Mouse (Mus musculus): ENCODE measurements around the gene Atl1. TPM values are rescaled to one million over a fixed set of nuclear protein-coding genes. Genes with fewer than 3 reads are reported as not detected.

Atl1 gene
- polyA plus RNA-seq, 1 experiment from 2014 or later: 124 TPM

DNA sequence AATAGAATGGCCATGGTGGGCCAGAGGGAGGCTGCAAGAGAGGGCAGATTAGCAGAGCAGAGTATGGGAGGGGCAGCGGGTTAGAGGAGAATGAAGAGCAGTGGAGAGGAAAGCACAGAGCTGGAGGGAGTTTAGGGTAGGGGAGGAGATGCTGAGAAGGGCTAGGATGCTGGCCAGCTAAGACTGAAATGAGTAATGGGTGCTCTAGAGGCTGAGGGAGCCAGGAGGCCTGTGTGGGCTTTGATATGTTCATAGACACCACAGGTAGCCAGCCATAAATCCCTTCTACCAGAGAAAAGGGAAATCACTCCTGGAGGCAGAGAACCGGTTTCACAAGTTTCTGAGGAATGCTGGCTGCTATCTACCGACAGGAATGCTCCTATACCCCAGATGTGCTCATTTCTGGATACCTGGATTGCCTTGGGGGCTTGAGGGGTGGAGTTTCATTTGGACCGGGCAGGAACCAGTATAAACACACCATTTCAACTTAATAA, 13.2 kb upstream of the Atl1 start:
- Histone ChIP-seq H3K27ac (ENCODE audit: low read length) (no peak overlapping the region), H3K4me2 (ENCODE audit: low read length) (no peak overlapping the region), H3K4me1 (replicated peaks; ENCODE audit: control insufficient read depth, insufficient read depth, low read length) (peaks cover 9% of the 10 kb centered on the region; the same call in 1 of the 2 replicates), H3K36me3 (ENCODE audit: control insufficient read depth, insufficient read depth) (no peaks in the 10 kb centered on the region), H3K9ac (replicated peaks; ENCODE audit: low read depth, low read length) (no peak overlapping the region), H3K4me3 (replicated peaks; ENCODE audit: low read length) (no peak overlapping the region), H3K9me3 (ENCODE audit: control insufficient read depth, low read length) (no peaks in the 10 kb centered on the region), H3K27me3 (replicated peaks; ENCODE audit: control insufficient read depth, insufficient read depth, low read length) (no peaks in the 10 kb centered on the region)
- 0 out of 2 replicates have a peak, but pooled peaks have one; percentile 43 for ATAC-seq
- 10% methylated on average over 4 of the region's 4 CpGs for WGBS

- 13% methylated on average over 6 of the region's 6 CpGs for WGBS
- H3K4me3 ChIP-seq (replicated peaks; ENCODE audit: low read length): no peak overlapping the region
- H3K27me3 ChIP-seq (replicated peaks; ENCODE audit: control insufficient read depth, insufficient read depth, low read length): no peaks in the 10 kb centered on the region
- H3K9ac ChIP-seq (replicated peaks; ENCODE audit: low read depth, low read length): no peak overlapping the region
- no peak overlapping the region for H3K4me2 ChIP-seq (ENCODE audit: low read length)
- H3K27ac ChIP-seq (ENCODE audit: low read length): no peak overlapping the region
- no peak for ATAC-seq
- H3K4me1 ChIP-seq (replicated peaks; ENCODE audit: control insufficient read depth, insufficient read depth, low read length): peaks cover 9% of the 10 kb centered on the region; the same call in 1 of the 2 replicates
- no peaks in the 10 kb centered on the region for H3K36me3 ChIP-seq (ENCODE audit: control insufficient read depth, insufficient read depth)
- H3K9me3 ChIP-seq (ENCODE audit: control insufficient read depth, low read length): no peaks in the 10 kb centered on the region
Measured at GRCm38 (mm10) chr12:69879739-69880138, 12.7 kb upstream of the Atl1 start.

DNA sequence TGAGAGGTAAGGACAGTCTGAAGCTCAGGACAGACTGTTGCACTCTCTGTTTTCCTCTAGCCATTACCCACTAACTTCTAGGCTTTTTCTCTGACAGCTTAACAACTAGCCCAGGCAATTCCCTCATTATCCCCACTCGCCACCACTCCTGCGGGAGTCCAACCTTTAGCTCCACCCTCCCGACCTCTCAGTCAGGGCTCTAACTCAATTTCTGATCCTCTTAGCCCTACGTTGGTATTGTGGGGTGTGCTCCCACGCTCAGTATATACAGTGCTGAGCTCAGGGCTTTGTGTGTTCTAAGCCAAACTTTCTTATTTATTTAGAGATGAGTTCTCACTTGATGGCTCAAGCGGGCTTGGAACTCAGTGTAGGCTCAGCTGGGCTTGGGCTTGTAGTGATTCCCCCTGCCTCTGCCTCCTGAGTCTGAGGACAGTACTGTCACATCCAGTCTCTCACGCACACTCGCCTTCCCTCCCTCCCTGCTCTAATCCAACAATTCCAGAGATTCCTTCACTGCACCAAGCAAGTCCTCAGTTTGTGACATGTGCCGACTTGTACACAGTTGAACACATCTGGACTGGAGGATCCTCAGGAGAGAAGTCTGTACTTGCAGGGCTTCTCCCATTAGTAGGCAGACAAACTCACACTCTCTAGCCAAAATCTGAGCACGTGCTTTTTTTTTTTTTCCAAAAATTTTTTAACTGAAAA, 11.1 kb upstream of the Atl1 start:
- Histone ChIP-seq H3K27me3 (replicated peaks; ENCODE audit: control insufficient read depth, insufficient read depth, low read length) (no peaks in the 10 kb centered on the region), H3K9ac (replicated peaks; ENCODE audit: low read depth, low read length) (no peak overlapping the region), H3K27ac (ENCODE audit: low read length) (no peak overlapping the region), H3K9me3 (ENCODE audit: control insufficient read depth, low read length) (no peaks in the 10 kb centered on the region), H3K4me2 (ENCODE audit: low read length) (no peak overlapping the region), H3K4me1 (replicated peaks; ENCODE audit: control insufficient read depth, insufficient read depth, low read length) (peaks cover 9% of the 10 kb centered on the region; the same call in 1 of the 2 replicates), H3K36me3 (ENCODE audit: control insufficient read depth, insufficient read depth) (no peaks in the 10 kb centered on the region), H3K4me3 (replicated peaks; ENCODE audit: low read length) (no peak overlapping the region)
- ATAC-seq: no peak
- 29% methylated on average over 10 of the region's 10 CpGs for WGBS

GRCm38 (mm10) chr12:69884053-69884452, 8.4 kb upstream of the Atl1 start:
- Histone ChIP-seq H3K27ac (ENCODE audit: low read length) (no peak overlapping the region), H3K9ac (replicated peaks; ENCODE audit: low read depth, low read length) (no peak overlapping the region), H3K4me3 (replicated peaks; ENCODE audit: low read length) (no peak overlapping the region), H3K9me3 (ENCODE audit: control insufficient read depth, low read length) (no peaks in the 10 kb centered on the region), H3K36me3 (ENCODE audit: control insufficient read depth, insufficient read depth) (no peaks in the 10 kb centered on the region), H3K27me3 (replicated peaks; ENCODE audit: control insufficient read depth, insufficient read depth, low read length) (no peaks in the 10 kb centered on the region), H3K4me2 (ENCODE audit: low read length) (no peak overlapping the region), H3K4me1 (replicated peaks; ENCODE audit: control insufficient read depth, insufficient read depth, low read length) (peaks cover 13% of the 10 kb centered on the region)
- ATAC-seq: no peak
- 96% methylated on average over 5 of the region's 5 CpGs for WGBS

GRCm38 (mm10) chr12:69885170-69885923, 7.1 kb upstream of the Atl1 start:
- Histone ChIP-seq H3K36me3 (ENCODE audit: control insufficient read depth, insufficient read depth) (no peaks in the 10 kb centered on the region), H3K4me1 (replicated peaks; ENCODE audit: control insufficient read depth, insufficient read depth, low read length) (peaks cover 18% of the 10 kb centered on the region), H3K9ac (replicated peaks; ENCODE audit: low read depth, low read length) (no peak overlapping the region), H3K27me3 (replicated peaks; ENCODE audit: control insufficient read depth, insufficient read depth, low read length) (no peaks in the 10 kb centered on the region), H3K4me2 (ENCODE audit: low read length) (no peak overlapping the region), H3K9me3 (ENCODE audit: control insufficient read depth, low read length) (no peaks in the 10 kb centered on the region), H3K4me3 (replicated peaks; ENCODE audit: low read length) (no peak overlapping the region), H3K27ac (ENCODE audit: low read length) (no peak overlapping the region)
- no peak for ATAC-seq
- WGBS: 94% methylated on average over 5 of the region's 5 CpGs

DNA sequence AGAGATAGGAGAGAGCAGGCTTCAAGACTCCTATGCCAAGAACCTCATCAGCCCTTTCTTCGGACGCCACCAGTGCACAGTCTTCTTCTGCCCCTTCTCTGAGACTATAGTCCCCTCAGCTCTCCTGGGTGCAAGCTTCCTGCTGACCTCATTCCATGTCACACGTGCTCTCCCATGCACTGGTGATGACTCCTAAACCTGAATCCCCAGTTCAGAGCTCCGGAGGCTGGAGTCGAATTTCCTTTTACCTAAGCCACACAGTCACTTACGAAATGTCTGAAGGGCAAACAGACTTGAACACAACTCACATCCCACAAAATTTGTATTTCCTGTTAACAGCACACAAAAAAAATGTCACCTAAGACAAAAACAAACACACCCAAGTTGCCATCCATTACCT, 4.6 kb upstream of the Atl1 start:
- H3K36me3 ChIP-seq (ENCODE audit: control insufficient read depth, insufficient read depth): no peaks in the 10 kb centered on the region
- no peak overlapping the region for H3K4me2 ChIP-seq (ENCODE audit: low read length)
- H3K27me3 ChIP-seq (replicated peaks; ENCODE audit: control insufficient read depth, insufficient read depth, low read length): no peaks in the 10 kb centered on the region
- no peak overlapping the region for H3K27ac ChIP-seq (ENCODE audit: low read length)
- no peak overlapping the region for H3K4me3 ChIP-seq (replicated peaks; ENCODE audit: low read length)
- H3K9me3 ChIP-seq (ENCODE audit: control insufficient read depth, low read length): no peaks in the 10 kb centered on the region
- H3K9ac ChIP-seq (replicated peaks; ENCODE audit: low read depth, low read length): no peak overlapping the region
- ATAC-seq: no peak
- WGBS: 90% methylated on average over 6 of the region's 6 CpGs
- peaks cover 24% of the 10 kb centered on the region for H3K4me1 ChIP-seq (replicated peaks; ENCODE audit: control insufficient read depth, insufficient read depth, low read length)

DNA sequence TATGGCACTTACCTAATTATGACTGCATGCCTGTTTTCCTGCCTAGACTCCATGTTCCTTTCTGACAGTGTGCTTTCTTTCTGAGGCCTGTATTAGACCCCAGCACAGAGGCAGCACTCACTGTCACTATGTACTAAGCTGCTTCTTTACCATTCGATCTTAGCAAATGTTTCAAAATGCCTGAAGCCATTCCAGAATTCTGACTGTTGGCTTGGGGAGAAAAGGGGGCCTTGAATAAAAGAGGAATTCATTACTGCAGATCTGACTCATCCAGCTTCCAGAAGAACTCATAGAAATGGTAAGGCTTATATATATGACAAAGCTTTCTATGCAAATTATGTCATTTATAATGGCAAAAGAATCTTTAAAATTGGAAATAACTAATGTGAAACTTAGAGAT, 4.1 kb upstream of the Atl1 start:
- no peaks in the 10 kb centered on the region for H3K27me3 ChIP-seq (replicated peaks; ENCODE audit: control insufficient read depth, insufficient read depth, low read length)
- no peak overlapping the region for H3K4me2 ChIP-seq (ENCODE audit: low read length)
- no peak overlapping the region for H3K27ac ChIP-seq (ENCODE audit: low read length)
- peaks cover 25% of the 10 kb centered on the region for H3K4me1 ChIP-seq (replicated peaks; ENCODE audit: control insufficient read depth, insufficient read depth, low read length)
- WGBS: 44% methylated on average over 1 of the region's 1 CpGs
- ATAC-seq: no peak
- H3K9me3 ChIP-seq (ENCODE audit: control insufficient read depth, low read length): no peaks in the 10 kb centered on the region
- no peak overlapping the region for H3K4me3 ChIP-seq (replicated peaks; ENCODE audit: low read length)
- no peaks in the 10 kb centered on the region for H3K36me3 ChIP-seq (ENCODE audit: control insufficient read depth, insufficient read depth)
- H3K9ac ChIP-seq (replicated peaks; ENCODE audit: low read depth, low read length): no peak overlapping the region

DNA sequence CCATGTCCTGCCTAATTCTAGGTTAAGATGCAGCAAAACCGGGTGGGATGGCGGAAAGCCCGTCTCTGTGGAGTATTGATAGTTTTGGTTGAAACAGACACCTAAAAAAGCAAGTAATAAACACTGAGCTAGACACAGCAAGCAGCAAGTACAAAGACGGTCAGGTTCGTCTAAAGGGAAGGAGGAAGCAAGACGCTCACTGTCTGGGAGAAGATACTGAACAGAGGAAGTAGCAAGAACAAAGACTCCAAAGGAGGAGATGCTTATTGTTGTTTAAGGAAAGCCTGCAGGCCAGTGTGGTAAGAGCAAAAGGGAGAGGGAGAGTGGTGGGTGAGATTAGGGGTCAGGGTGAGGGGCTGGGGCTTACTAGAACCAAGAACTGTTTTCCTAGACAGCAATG, 2.4 kb upstream of the Atl1 start:
- Histone ChIP-seq H3K36me3 (ENCODE audit: control insufficient read depth, insufficient read depth) (no peaks in the 10 kb centered on the region), H3K4me1 (replicated peaks; ENCODE audit: control insufficient read depth, insufficient read depth, low read length) (peaks cover 29% of the 10 kb centered on the region), H3K4me3 (replicated peaks; ENCODE audit: low read length) (no peak overlapping the region), H3K27ac (ENCODE audit: low read length) (no peak overlapping the region), H3K9ac (replicated peaks; ENCODE audit: low read depth, low read length) (peak overlapping the region; percentile 29; the same call in 1 of the 2 replicates), H3K4me2 (ENCODE audit: low read length) (peak overlapping the region; percentile 35), H3K27me3 (replicated peaks; ENCODE audit: control insufficient read depth, insufficient read depth, low read length) (no peaks in the 10 kb centered on the region), H3K9me3 (ENCODE audit: control insufficient read depth, low read length) (no peaks in the 10 kb centered on the region)
- ATAC-seq: no peak
- WGBS: 39% methylated on average over 6 of the region's 6 CpGs

- peaks cover 29% of the 10 kb centered on the region for H3K4me1 ChIP-seq (replicated peaks; ENCODE audit: control insufficient read depth, insufficient read depth, low read length)
- no peaks in the 10 kb centered on the region for H3K27me3 ChIP-seq (replicated peaks; ENCODE audit: control insufficient read depth, insufficient read depth, low read length)
- no peak overlapping the region for H3K9ac ChIP-seq (replicated peaks; ENCODE audit: low read depth, low read length)
- no peaks in the 10 kb centered on the region for H3K9me3 ChIP-seq (ENCODE audit: control insufficient read depth, low read length)
- no peak overlapping the region for H3K27ac ChIP-seq (ENCODE audit: low read length)
- 21% methylated on average over 5 of the region's 5 CpGs for WGBS
- peak overlapping the region; percentile 83 for H3K4me2 ChIP-seq (ENCODE audit: low read length)
- H3K4me3 ChIP-seq (replicated peaks; ENCODE audit: low read length): no peak overlapping the region
- H3K36me3 ChIP-seq (ENCODE audit: control insufficient read depth, insufficient read depth): no peaks in the 10 kb centered on the region
- no peak for ATAC-seq
Measured at GRCm38 (mm10) chr12:69890476-69890875, 1.9 kb upstream of the Atl1 start.

All from forebrain, embryonic 16.5 days (tissue).